Mouse (Mus musculus) stomach, postnatal 0 days (tissue): Measurements from ENCODE around the gene Efemp2. TPM values are rescaled to one million over a fixed set of nuclear protein-coding genes. Genes with fewer than 3 reads are reported as not detected.

ENCODE experiments used
- ATAC-seq: fragments of 200-750 bp; cut with Nextera tagmentation; 2 replicates; pipeline ENCODE4 v1.8.0; 2017; ENCODE audit not compliant: low FRiP score, low TSS enrichment
- DNase-seq: peaks from one replicate; pipeline ENCODE4 v3.0.0-alpha.2; 2016; ENCODE audit warnings: low spot score
- H3K27ac ChIP-seq: fragments of 300-500 bp; sonication (generic); replicated peaks from 2 replicates; pipeline ENCODE4 v1.5.1; 2014; ENCODE audit warnings: mild to moderate bottlenecking, control low read depth
- H3K27me3 ChIP-seq: fragments of 300-500 bp; sonication (generic); 2 replicates; pipeline ENCODE4 v1.6.1; 2014; ENCODE audit warnings: low read length; ENCODE audit not compliant: control insufficient read depth, insufficient read depth
- H3K36me3 ChIP-seq: fragments of 300-500 bp; sonication (generic); 2 replicates; pipeline ENCODE4 v1.6.1; 2014; ENCODE audit warnings: low read length, mixed read lengths; ENCODE audit not compliant: control insufficient read depth, insufficient read depth
- H3K4me1 ChIP-seq: fragments of 300-500 bp; sonication (generic); replicated peaks from 2 replicates; pipeline ENCODE4 v1.6.1; 2014; ENCODE audit warnings: antibody characterized with exemption; ENCODE audit not compliant: control insufficient read depth, insufficient read depth
- H3K4me2 ChIP-seq: fragments of 300-500 bp; sonication (generic); replicated peaks from 2 replicates; pipeline ENCODE4 v1.6.1; 2014; ENCODE audit warnings: low read depth, mild to moderate bottlenecking, control low read depth, moderate library complexity
- H3K4me3 ChIP-seq: fragments of 300-500 bp; sonication (generic); 2 replicates; pipeline ENCODE4 v1.5.1; 2014; ENCODE audit warnings: low read depth, low read length, control low read depth
- H3K9ac ChIP-seq: fragments of 300-500 bp; sonication (generic); 2 replicates; pipeline ENCODE4 v1.6.1; 2014; ENCODE audit warnings: mild to moderate bottlenecking, low read length, control low read depth, mixed read lengths
- H3K9me3 ChIP-seq: fragments of 300-500 bp; sonication (generic); 2 replicates; pipeline ENCODE4 v1.6.1; 2016; ENCODE audit warnings: low read length; ENCODE audit not compliant: control insufficient read depth
- CTCF ChIP-seq: IDR thresholded peaks from 2 replicates; pipeline ENCODE4 v1.5.1; 2016; ENCODE audit warnings: antibody characterized with exemption, low read depth, mild to moderate bottlenecking, moderate library complexity
- EP300 ChIP-seq: optimal IDR thresholded peaks from 2 replicates; pipeline ENCODE3; 2016; ENCODE audit warnings: antibody characterized with exemption
- WGBS: fragments of 180-500 bp; shearing (Covaris S2); extraction: QIAGEN DNeasy Blood & Tissue Kit; methylation state at CpG from one replicate; pipeline ENCODE4 v1.1.7; 2014; 5-methylcytosine and 5-hydroxymethylcytosine counted together
- polyA plus RNA-seq: library from polyadenylated mRNA; unstranded; fragments of >200 nt; fragmentation: Nextera tagmentation; extraction: Ambion mirVana; gene quantifications from 2 replicates; pipeline ENCODE4 v1.2.1, GENCODE M21; 2015

The Efemp2 gene
- polyA plus RNA-seq, 1 experiment from 2014 or later, result 67.0 TPM

- peak overlapping the region; percentile 91 for H3K9ac ChIP-seq
- peak overlapping the region; percentile 91 for H3K4me2 ChIP-seq
- no peaks in the 10 kb centered on the region for H3K27me3 ChIP-seq
- ATAC-seq (peak; percentile 8), DNase-seq (no peak)
- H3K4me1 ChIP-seq, result peaks cover 2% of the 10 kb centered on the region; the same call in 1 of the 2 replicates
- WGBS, result 4% methylated on average over 25 of the region's 26 CpGs
- H3K4me3 ChIP-seq, result peak overlapping the region; percentile 82
- H3K9me3 ChIP-seq, result no peaks in the 10 kb centered on the region
- TF ChIP-seq EP300 (no peak), CTCF (no peak)
- peaks cover 5% of the 10 kb centered on the region for H3K36me3 ChIP-seq
- peak overlapping the region; percentile 98 for H3K27ac ChIP-seq
Measured at GRCm38 (mm10) chr19:5456241-5456921, 17.4 kb upstream of the Efemp2 start.

GRCm38 (mm10) chr19:5456922-5457745, 16.6 kb upstream of the Efemp2 start:
- under 1% methylated on average over 69 of the region's 70 CpGs for WGBS
- H3K9me3 ChIP-seq, result no peaks in the 10 kb centered on the region
- TF ChIP-seq CTCF (peak; percentile 18; the same call in 1 of the 2 replicates), EP300 (no peak)
- no peaks in the 10 kb centered on the region for H3K27me3 ChIP-seq
- peaks cover 2% of the 10 kb centered on the region; the same call in 1 of the 2 replicates for H3K4me1 ChIP-seq
- DNase-seq (peak; percentile 94), ATAC-seq (peak; percentile 86)
- H3K27ac ChIP-seq, result peak overlapping the region; percentile 98
- peak overlapping the region; percentile 91 for H3K9ac ChIP-seq
- peak overlapping the region; percentile 91 for H3K4me2 ChIP-seq
- peak overlapping the region; percentile 82 for H3K4me3 ChIP-seq
- H3K36me3 ChIP-seq, result peaks cover 5% of the 10 kb centered on the region

- peak within 1 kb of the TSS; percentile 91 for H3K4me2 ChIP-seq
- DNase-seq (no peak), ATAC-seq (no peak)
- no peak for TF ChIP-seq EP300
- TF ChIP-seq CTCF, result no peak
- peak within 1 kb of the TSS; percentile 82 for H3K4me3 ChIP-seq
- H3K36me3 ChIP-seq, result peaks cover 5% of the 10 kb centered on the region
- WGBS, result 5% methylated on average over 14 of the region's 14 CpGs
- no peaks in the 10 kb centered on the region for H3K9me3 ChIP-seq
- H3K27me3 ChIP-seq, result no peaks in the 10 kb centered on the region
- peak within 1 kb of the TSS; percentile 98 for H3K27ac ChIP-seq
- peaks cover 2% of the 10 kb centered on the region; the same call in 1 of the 2 replicates for H3K4me1 ChIP-seq
- H3K9ac ChIP-seq, result peak within 1 kb of the TSS; percentile 91
Measured at GRCm38 (mm10) chr19:5457746-5458442, 15.9 kb upstream of the Efemp2 start, which contains the start of gene Ccdc85b. TSS of gene Ccdc85b (minus strand) at chr19:5457894.

- no peaks in the 10 kb centered on the region for H3K27me3 ChIP-seq
- peaks cover 7% of the 10 kb centered on the region for H3K36me3 ChIP-seq
- H3K9ac ChIP-seq, result no peak overlapping the region
- no peak overlapping the region for H3K4me3 ChIP-seq
- no peak overlapping the region for H3K4me2 ChIP-seq
- no peaks in the 10 kb centered on the region for H3K9me3 ChIP-seq
- ATAC-seq (no peak), DNase-seq (no peak)
- peak overlapping the region; percentile 40; the same call in 1 of the 2 replicates for H3K27ac ChIP-seq
- no peak for TF ChIP-seq EP300
- no peak for TF ChIP-seq CTCF
- 66% methylated on average over 7 of the region's 7 CpGs for WGBS
- H3K4me1 ChIP-seq, result peaks cover 2% of the 10 kb centered on the region; the same call in 1 of the 2 replicates
Measured at GRCm38 (mm10) chr19:5459019-5459418, 14.7 kb upstream of the Efemp2 start.

GRCm38 (mm10) chr19:5459896-5460295, 13.9 kb upstream of the Efemp2 start:
- ATAC-seq, result no peak
- WGBS, result 29% methylated on average over 3 of the region's 3 CpGs
- H3K27ac ChIP-seq, result no peak overlapping the region

More at GRCm38 (mm10) chr19:5459896-5460295, 13.9 kb upstream of the Efemp2 start:
- Histone ChIP-seq H3K4me3 (peak overlapping the region; percentile 71), H3K27me3 (no peaks in the 10 kb centered on the region), H3K4me1 (peaks cover 2% of the 10 kb centered on the region; the same call in 1 of the 2 replicates), H3K9ac (peak overlapping the region; percentile 59), H3K36me3 (peaks cover 3% of the 10 kb centered on the region; the same call in 1 of the 2 replicates), H3K9me3 (no peaks in the 10 kb centered on the region), H3K4me2 (peak overlapping the region; percentile 92)
- DNase-seq, result no peak
- TF ChIP-seq EP300, result no peak
